Mouse (Mus musculus): ENCODE results near the gene Dock6.
"Not testable (repeated sequence)": the region's sequence is repeated elsewhere in the genome, so short reads cannot be mapped to it uniquely, and the experiment has no call there.

Dock6 gene

GRCm38 (mm10) chr9:21781657-21782468 is 70.6 kb downstream of the Dock6 start:
- DNase-seq (ENCODE audit: low spot score in 2 of 2): no peak

- no peak for DNase-seq (ENCODE audit: low spot score in 2 of 2)
These were observed 74.7 kb downstream of the Dock6 start for GRCm38 (mm10) chr9:21777726-21778125.

- no peak for DNase-seq (ENCODE audit: low spot score in 2 of 2)
These were observed 78.1 kb downstream of the Dock6 start for GRCm38 (mm10) chr9:21774353-21774752.

GRCm38 (mm10) chr9:21773396-21773795 is 79.0 kb downstream of the Dock6 start:
- not testable (repeated sequence) for DNase-seq (ENCODE audit: low spot score in 2 of 2)

- no peak for DNase-seq (ENCODE audit: low spot score in 2 of 2)
These were observed 82.8 kb downstream of the Dock6 start for GRCm38 (mm10) chr9:21769558-21770183.

GRCm38 (mm10) chr9:21768511-21769411 is 83.7 kb downstream of the Dock6 start:
- no peak for DNase-seq (ENCODE audit: low spot score in 2 of 2)

- DNase-seq (ENCODE audit: low spot score in 2 of 2): no peak
These were observed 84.5 kb downstream of the Dock6 start for GRCm38 (mm10) chr9:21767896-21768295.

- no peak for DNase-seq (ENCODE audit: low spot score in 2 of 2)
These were observed 88.1 kb downstream of the Dock6 start for GRCm38 (mm10) chr9:21764084-21764999.

- no peak for DNase-seq (ENCODE audit: low spot score in 2 of 2)
These were observed 90.3 kb downstream of the Dock6 start for GRCm38 (mm10) chr9:21762135-21762534.

GRCm38 (mm10) chr9:21760155-21761088 is 92.0 kb downstream of the Dock6 start, which contains the start of gene Spc24:
Gene Spc24 (minus strand): TSS chr9:21760303.
- peak; percentile 95 to 98 for DNase-seq (ENCODE audit: low spot score in 2 of 2)

GRCm38 (mm10) chr9:21759718-21760117 is 92.7 kb downstream of the Dock6 start:
- DNase-seq (ENCODE audit: low spot score in 2 of 2): no peak

GRCm38 (mm10) chr9:21758576-21759529 is 93.6 kb downstream of the Dock6 start:
- no peak for DNase-seq (ENCODE audit: low spot score in 2 of 2)

GRCm38 (mm10) chr9:21754516-21755321 is 97.7 kb downstream of the Dock6 start:
- no peak for DNase-seq (ENCODE audit: low spot score in 2 of 2)

GRCm38 (mm10) chr9:21754003-21754402 is 98.4 kb downstream of the Dock6 start:
- DNase-seq (ENCODE audit: low spot score in 2 of 2): no peak

GRCm38 (mm10) chr9:21752252-21752792 is 100.1 kb downstream of the Dock6 start:
- DNase-seq (ENCODE audit: low spot score in 2 of 2): no peak

- DNase-seq (ENCODE audit: low spot score in 2 of 2): no peak
These were observed 101.1 kb downstream of the Dock6 start for GRCm38 (mm10) chr9:21751347-21751746.

GRCm38 (mm10) chr9:21750370-21750769 is 102.1 kb downstream of the Dock6 start:
- DNase-seq (ENCODE audit: low spot score in 2 of 2): no peak

Measured in cerebellum, postnatal 4 days (tissue).